8 mouse cellular contexts compared by ENCODE assay signal in the genomic region with DNA sequence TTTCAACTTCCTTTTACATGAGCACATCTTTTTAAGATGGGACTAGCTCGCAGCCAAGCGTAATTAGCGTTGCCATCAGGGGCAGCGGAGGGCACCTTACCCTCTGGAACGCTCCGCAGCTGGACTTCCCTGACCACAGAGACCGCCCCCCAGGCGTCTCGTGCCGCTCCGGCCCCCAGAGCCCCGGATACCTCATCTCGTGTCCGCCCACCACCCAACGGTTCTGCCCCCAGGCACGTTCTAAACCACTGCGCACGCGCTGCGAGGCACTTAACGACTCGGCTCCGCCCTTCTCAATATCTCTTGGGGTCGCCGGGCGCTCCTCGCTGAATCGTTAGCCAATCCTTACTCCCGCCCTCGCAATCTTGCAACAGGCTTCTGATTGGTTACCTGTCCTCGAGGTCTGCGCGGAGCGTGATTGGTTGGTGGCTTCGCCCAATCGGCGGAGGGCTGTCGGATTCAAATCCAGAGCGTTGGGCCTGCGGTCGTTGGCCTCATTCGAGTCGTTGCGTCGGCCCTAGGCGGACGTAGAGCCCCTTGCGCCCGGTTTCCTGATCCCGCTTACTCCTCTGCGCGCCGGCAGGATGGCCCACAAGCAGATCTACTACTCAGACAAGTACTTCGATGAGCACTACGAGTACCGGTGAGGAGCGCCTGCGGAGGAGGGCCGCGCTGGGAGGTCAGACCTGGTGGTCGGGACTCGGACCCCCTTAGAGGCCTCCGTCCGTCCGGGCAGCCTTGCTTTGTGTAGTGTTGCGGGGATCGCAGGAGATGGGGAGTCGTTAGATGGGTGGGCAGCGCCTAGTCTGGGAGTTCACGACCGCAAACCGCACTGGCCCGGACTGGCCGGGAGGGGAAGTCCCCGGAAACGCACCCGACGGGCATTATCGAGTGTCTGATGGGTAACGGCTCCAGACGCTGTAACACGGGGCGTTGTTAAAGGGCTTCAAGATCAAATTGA. TPM values are rescaled to one million over a fixed set of nuclear protein-coding genes. Genes with fewer than 3 reads are reported as not detected.
A peak's percentile ranks its signal among the peaks of the same experiment; 100 is the strongest.
DNase-seq lines count a peak whose midpoint lies in the region; ATAC-seq lines count a peak whose summit lies in the region.

A gene (plus strand): TSS at position 404 of the 961 bp plus-strand sequence.

- peak within 1 kb of the TSS; percentile 96 for H3K9ac ChIP-seq in lung, embryonic 16.5 days (ENCODE audit: low read length)

- peak within 1 kb of the TSS; percentile 72 for H3K4me2 ChIP-seq in lung, embryonic 16.5 days (ENCODE audit: low read depth, low read length)

- no peaks in the 10 kb centered on the region for H3K27me3 ChIP-seq in lung, embryonic 16.5 days (ENCODE audit: control insufficient read depth, insufficient read depth, low read depth, low read length)

- under 1% methylated on average over 83 of the region's 83 CpGs for WGBS in lung, embryonic 16.5 days

- peak within 1 kb of the TSS; percentile 90 for H3K4me3 ChIP-seq in lung, embryonic 16.5 days (ENCODE audit: low read length)

- no peaks in the 10 kb centered on the region for H3K36me3 ChIP-seq in lung, embryonic 16.5 days (ENCODE audit: control insufficient read depth, insufficient read depth, low read length)

- peak; percentile 93 to 97 for ATAC-seq in hematopoietic stem cell, adult 5-6 weeks (replicated peaks in 1 of 2; ENCODE audit: insufficient read depth in 1 of 2, low FRiP score in 2 of 2, low TSS enrichment in 1 of 2, low read depth in 1 of 2, poor library complexity in 2 of 2, severe bottlenecking in 2 of 2)
- ATAC-seq in lung, embryonic 16.5 days (ENCODE audit: low read depth), result peak; percentile 99

- no peaks in the 10 kb centered on the region for H3K9me3 ChIP-seq in lung, embryonic 16.5 days (ENCODE audit: control insufficient read depth, low read length)

- DNase-seq in MEL-GATA-1-ER (ENCODE audit: extremely low read depth, low read depth), result peak; percentile 100
- peak; percentile 93 for DNase-seq in cerebellum, adult 8-10 months
- peak; percentile 100 for DNase-seq in forelimb bud, embryonic 11.5 days (ENCODE audit: low read depth, low spot score)
- DNase-seq in layer of hippocampus, adult 9-10 months (ENCODE audit: low spot score), result peak; percentile 96
- DNase-seq in ovary, postnatal 10 days (ENCODE audit: low spot score), result peak; percentile 87
- DNase-seq in thymus, postnatal 10 days (ENCODE audit: low spot score in 2 of 2), result peak; percentile 97 to 98

- peak within 1 kb of the TSS; percentile 84 for H3K27ac ChIP-seq in lung, embryonic 16.5 days (ENCODE audit: low read length)

- peaks cover 31% of the 10 kb centered on the region for H3K4me1 ChIP-seq in lung, embryonic 16.5 days (replicated peaks; ENCODE audit: control insufficient read depth, insufficient read depth, low read length)

RNA-seq across cellular contexts. Expression of the gene that starts here (rescaled TPM):
- total RNA-seq in hematopoietic stem cell, adult 5-6 weeks (2017), result 102 and 128 TPM in 2 replicates
- 350 and 356 TPM in 2 replicates for polyA plus RNA-seq in lung, embryonic 16.5 days (2015; fragmentation: Nextera tagmentation; extraction: Ambion mirVana)

Comparison
In these comparisons a context has a peak if more than half of its experiments do, and no peak if none do; other contexts are left out.
1. Peak in every context shown above with its lines: DNase-seq, ATAC-seq, H3K4me3 ChIP-seq and H3K27ac ChIP-seq.